27 mouse cellular contexts compared by ENCODE assay signal in the genomic region with DNA sequence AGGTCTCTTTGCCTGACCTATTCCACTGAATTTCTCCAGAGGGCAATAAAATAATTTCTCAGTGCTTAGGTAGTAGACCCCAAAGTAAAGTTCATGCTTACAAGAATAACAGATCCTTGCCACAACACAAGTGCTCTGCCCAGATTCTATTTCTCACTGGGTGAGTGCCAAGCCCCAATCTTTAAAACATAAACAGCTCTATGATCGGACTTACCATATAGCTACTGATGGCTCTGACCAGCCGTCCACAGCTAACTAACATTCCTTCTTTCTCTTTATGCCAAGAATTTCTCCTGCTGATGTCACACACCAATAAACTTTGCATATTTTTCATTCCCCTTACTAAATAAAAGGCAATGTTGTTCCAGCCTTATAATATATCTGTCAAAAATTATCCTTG.
DNase-seq lines count a peak whose midpoint lies in the region; ATAC-seq and TF ChIP-seq lines count a peak whose summit lies in the region.
"Had no signal": no experiment of that assay in that cellular context is flagged by ENCODE, and none has a peak within 500 bp of the region (broad histone marks: within the 10 kb centered on the region; RNA-seq: fewer than 3 reads in every experiment).

No protein-coding gene starts in this region.

- no peaks in the 10 kb centered on the region for H3K4me1 ChIP-seq in kidney, embryonic 15.5 days
- no peaks in the 10 kb centered on the region for H3K4me1 ChIP-seq in kidney, embryonic 14.5 days (ENCODE audit: control insufficient read depth, insufficient read depth, low read length)
- 0 out of 2 replicates have a peak, but pooled peaks cover 5% of the 10 kb centered on the region for H3K4me1 ChIP-seq in lung, embryonic 14.5 days (ENCODE audit: insufficient read depth)
- peaks cover 21% of the 10 kb centered on the region for H3K4me1 ChIP-seq in embryonic fibroblast, embryonic 13.5 days (ENCODE audit: control insufficient read depth, insufficient read depth, low read length)
- H3K4me1 ChIP-seq: forebrain, embryonic 12.5 days; hindbrain, embryonic 10.5 days; hindbrain, embryonic 15.5 days; stomach, embryonic 15.5 days had no signal

- peak; percentile 71 for DNase-seq in lung, embryonic 14.5 days
- DNase-seq in lung, postnatal 36 days = no peak
- DNase-seq in NIH3T3 (ENCODE audit: low read depth) = peak; percentile 78
- DNase-seq: adrenal gland, postnatal 14 days; cerebellum, adult 11-12 months; cerebellum, adult 9-11 months; embryo, embryonic 11 days; gastrocnemius, postnatal 14 days; heart, postnatal 14 days; layer of hippocampus, postnatal 36 days; left cerebral cortex, postnatal 4 days; liver; lung, adult 2 months; right cerebral cortex, postnatal 25 days had no signal

- no peak for TF ChIP-seq POLR2A in embryonic fibroblast, embryonic 13.5 days (IDR thresholded peaks at IDR 0.05; ENCODE audit: low read depth, low read length)

- no peaks in the 10 kb centered on the region for H3K36me3 ChIP-seq in kidney, embryonic 15.5 days
- H3K36me3 ChIP-seq in kidney, embryonic 14.5 days (ENCODE audit: control insufficient read depth, insufficient read depth, low read length) = no peaks in the 10 kb centered on the region
- H3K36me3 ChIP-seq in lung, embryonic 14.5 days (ENCODE audit: insufficient read depth) = no peaks in the 10 kb centered on the region
- H3K36me3 ChIP-seq: embryonic facial prominence, embryonic 13.5 days; forebrain, embryonic 12.5 days; hindbrain, embryonic 10.5 days; hindbrain, embryonic 15.5 days; stomach, embryonic 15.5 days had no signal

- no peak overlapping the region for H3K4me2 ChIP-seq in kidney, embryonic 15.5 days
- no peak overlapping the region for H3K4me2 ChIP-seq in kidney, embryonic 14.5 days (replicated peaks; ENCODE audit: low read depth, low read length)
- H3K4me2 ChIP-seq in lung, embryonic 14.5 days = no peak overlapping the region
- H3K4me2 ChIP-seq: embryonic facial prominence, embryonic 13.5 days; forebrain, embryonic 12.5 days; hindbrain, embryonic 15.5 days; midbrain, embryonic 11.5 days; stomach, embryonic 15.5 days had no signal

- WGBS in kidney, embryonic 15.5 days = 28% methylated on average over 2 of the region's 2 CpGs
- WGBS in kidney, embryonic 14.5 days = 40% methylated on average over 2 of the region's 2 CpGs
- 29% methylated on average over 2 of the region's 2 CpGs for WGBS in lung, embryonic 14.5 days

- no peak overlapping the region for H3K9ac ChIP-seq in kidney, embryonic 15.5 days
- no peak overlapping the region for H3K9ac ChIP-seq in kidney, embryonic 14.5 days (ENCODE audit: low read depth, low read length)
- H3K9ac ChIP-seq in lung, embryonic 14.5 days = no peak overlapping the region
- H3K9ac ChIP-seq: embryonic facial prominence, embryonic 13.5 days; forebrain, embryonic 12.5 days; hindbrain, embryonic 15.5 days; liver, embryonic 14.5 days; stomach, embryonic 15.5 days had no signal

- ATAC-seq in kidney, embryonic 15.5 days (replicated peaks; ENCODE audit: low FRiP score) = 0 out of 2 replicates have a peak, but pooled peaks have one; percentile 33
- ATAC-seq in kidney, embryonic 14.5 days (ENCODE audit: low FRiP score, low TSS enrichment) = no peak
- peak; percentile 44; the same call in 1 of the 2 replicates for ATAC-seq in lung, embryonic 14.5 days (ENCODE audit: insufficient read depth)
- ATAC-seq: inflammation-experienced regulatory T-cells, adult 6 months; midbrain, embryonic 16.5 days had no signal

- no peaks in the 10 kb centered on the region for H3K27me3 ChIP-seq in kidney, embryonic 15.5 days
- H3K27me3 ChIP-seq in kidney, embryonic 14.5 days (ENCODE audit: control insufficient read depth, insufficient read depth, low read length) = no peaks in the 10 kb centered on the region
- H3K27me3 ChIP-seq in lung, embryonic 14.5 days (ENCODE audit: insufficient read depth, low read length) = no peaks in the 10 kb centered on the region
- H3K27me3 ChIP-seq: CH12.LX; embryonic facial prominence, embryonic 13.5 days; forebrain, embryonic 12.5 days; hindbrain, embryonic 15.5 days; stomach, embryonic 15.5 days had no signal

- H3K9me3 ChIP-seq in kidney, embryonic 15.5 days (replicated peaks) = no peaks in the 10 kb centered on the region
- no peaks in the 10 kb centered on the region for H3K9me3 ChIP-seq in kidney, embryonic 14.5 days (ENCODE audit: control insufficient read depth, low read length)
- no peaks in the 10 kb centered on the region for H3K9me3 ChIP-seq in lung, embryonic 14.5 days (ENCODE audit: low read depth, low read length)
- H3K9me3 ChIP-seq: forebrain, embryonic 12.5 days; hindbrain, embryonic 10.5 days; hindbrain, embryonic 15.5 days; stomach, embryonic 15.5 days had no signal

- peak overlapping the region; percentile 20; the same call in 1 of the 2 replicates for H3K27ac ChIP-seq in kidney, embryonic 15.5 days
- no peak overlapping the region for H3K27ac ChIP-seq in kidney, embryonic 14.5 days (ENCODE audit: low read depth, low read length)
- H3K27ac ChIP-seq in lung, embryonic 14.5 days (ENCODE audit: low read depth) = no peak overlapping the region
- H3K27ac ChIP-seq in embryonic fibroblast, embryonic 13.5 days (ENCODE audit: insufficient read depth, low read length) = peak overlapping the region; percentile 35
- H3K27ac ChIP-seq: embryonic facial prominence, embryonic 13.5 days; forebrain, embryonic 12.5 days; hindbrain, embryonic 10.5 days; hindbrain, embryonic 15.5 days; liver, embryonic 14.5 days; stomach, embryonic 15.5 days had no signal

- no peak overlapping the region for H3K4me3 ChIP-seq in kidney, embryonic 15.5 days (replicated peaks)
- no peak overlapping the region for H3K4me3 ChIP-seq in kidney, embryonic 14.5 days (ENCODE audit: low read length)
- no peak overlapping the region for H3K4me3 ChIP-seq in lung, embryonic 14.5 days (ENCODE audit: low read depth, low read length)
- H3K4me3 ChIP-seq in embryonic fibroblast, embryonic 13.5 days (ENCODE audit: insufficient read depth, low read length) = no peak overlapping the region
- H3K4me3 ChIP-seq: embryonic facial prominence, embryonic 13.5 days; forebrain, embryonic 12.5 days; hindbrain, embryonic 10.5 days; hindbrain, embryonic 15.5 days; stomach, embryonic 15.5 days had no signal

- TF ChIP-seq CTCF in lung, embryonic 14.5 days (IDR thresholded peaks at IDR 0.05; ENCODE audit: low read depth) = no peak
- no peak for TF ChIP-seq CTCF in embryonic fibroblast, embryonic 13.5 days (IDR thresholded peaks at IDR 0.05; ENCODE audit: borderline replicate concordance, insufficient read depth, low read length)

Comparison
In these comparisons a context has a peak if more than half of its experiments do, and no peak if none do; other contexts are left out.
1. H3K27ac ChIP-seq: peak in kidney, embryonic 15.5 days (single experiment) and embryonic fibroblast, embryonic 13.5 days (single experiment); none in kidney, embryonic 14.5 days (single experiment) and lung, embryonic 14.5 days (single experiment).